Mouse (Mus musculus) 3134 (cell line): ENCODE results near the gene Cdkn1c.

ENCODE experiments used
- DNase-seq: peaks from one replicate; pipeline ENCODE4 v3.0.0-alpha.2; 2011; ENCODE audit warnings: low spot score; ENCODE audit not compliant: insufficient read length; ENCODE audit errors: extremely low read depth

The Cdkn1c gene

DNA sequence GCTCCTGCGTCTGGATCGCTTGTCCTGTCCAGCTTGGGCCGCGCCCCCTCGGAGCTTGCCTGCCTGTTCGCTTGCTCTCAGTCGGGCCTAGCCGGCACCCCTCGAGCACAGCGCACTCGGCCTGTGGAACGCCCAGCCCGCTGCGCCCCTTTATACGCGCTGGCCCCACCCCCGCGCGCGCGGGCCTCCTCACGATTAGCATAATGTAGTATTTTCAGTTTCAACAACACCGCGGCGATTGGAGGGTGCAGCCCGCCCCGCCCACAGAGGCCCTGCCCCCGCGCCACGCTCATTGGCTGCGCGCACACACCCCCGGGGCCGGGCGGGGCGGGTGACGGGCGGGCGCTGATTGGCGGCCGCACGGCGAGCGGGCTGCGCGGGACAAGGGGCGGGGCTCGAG lies at the start of gene Cdkn1c:
Gene Cdkn1c (minus strand): TSS at position 177 of the 400 bp plus-strand sequence.
- DNase-seq, result no peak

DNA sequence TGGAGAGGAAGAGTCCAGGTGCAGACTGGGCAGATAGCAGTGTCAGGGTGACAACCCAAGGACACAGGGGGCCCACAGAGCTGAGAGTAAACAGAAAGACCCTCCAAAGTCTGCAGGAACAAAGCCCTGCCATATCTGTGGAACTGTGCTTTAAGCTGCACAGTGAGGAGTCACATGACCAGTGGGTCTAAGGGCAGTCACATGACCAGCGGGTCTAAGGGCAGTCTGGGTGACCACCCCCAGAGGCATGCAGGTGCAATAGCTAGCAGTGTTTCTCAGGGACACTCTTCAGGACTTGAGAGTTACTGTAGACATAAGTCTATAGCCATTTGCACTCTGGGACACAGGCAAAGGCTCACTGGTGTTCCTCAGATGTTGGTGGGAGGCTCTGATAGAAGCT lies 48.7 kb upstream of the Cdkn1c start:
- no peak for DNase-seq

DNA sequence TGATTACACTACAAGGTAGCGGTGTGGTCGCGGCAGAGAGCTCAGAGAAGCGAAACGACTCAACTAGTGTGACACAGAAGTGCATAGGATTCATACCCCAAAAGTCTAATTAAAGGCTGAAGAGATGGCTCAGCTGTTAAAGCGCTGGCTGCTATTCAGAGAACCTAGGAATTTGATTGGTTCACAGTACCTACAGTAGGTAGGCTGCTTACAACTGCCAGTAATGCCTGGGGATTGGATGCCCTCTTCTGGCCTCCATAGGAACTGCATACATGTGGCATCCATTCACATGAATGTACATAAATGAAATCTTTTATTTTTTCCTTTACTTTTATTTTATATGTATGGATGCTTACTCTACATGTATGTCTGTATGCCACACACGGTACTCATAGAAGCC lies 45.8 kb upstream of the Cdkn1c start:
- DNase-seq, result no peak

DNA sequence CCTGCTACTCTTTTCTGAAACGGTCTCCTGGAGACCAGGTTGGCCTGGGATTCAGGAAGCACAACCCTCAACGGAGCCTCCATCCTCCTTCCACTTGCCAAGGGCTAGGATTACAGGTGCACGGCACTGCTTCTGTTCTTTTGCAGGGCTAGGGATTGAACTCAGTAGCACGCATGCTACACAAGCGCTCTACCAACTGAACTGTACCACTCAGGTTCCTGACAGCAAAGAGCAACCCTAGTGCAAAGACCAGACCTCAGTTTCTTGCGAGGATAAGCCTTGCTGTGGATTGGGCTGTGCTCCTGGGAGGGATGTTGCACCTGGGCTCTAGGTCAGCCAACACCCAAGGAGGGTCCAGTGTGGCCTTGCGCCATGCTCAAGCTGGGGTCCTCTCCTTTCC lies 45.4 kb upstream of the Cdkn1c start:
- no peak for DNase-seq

DNA sequence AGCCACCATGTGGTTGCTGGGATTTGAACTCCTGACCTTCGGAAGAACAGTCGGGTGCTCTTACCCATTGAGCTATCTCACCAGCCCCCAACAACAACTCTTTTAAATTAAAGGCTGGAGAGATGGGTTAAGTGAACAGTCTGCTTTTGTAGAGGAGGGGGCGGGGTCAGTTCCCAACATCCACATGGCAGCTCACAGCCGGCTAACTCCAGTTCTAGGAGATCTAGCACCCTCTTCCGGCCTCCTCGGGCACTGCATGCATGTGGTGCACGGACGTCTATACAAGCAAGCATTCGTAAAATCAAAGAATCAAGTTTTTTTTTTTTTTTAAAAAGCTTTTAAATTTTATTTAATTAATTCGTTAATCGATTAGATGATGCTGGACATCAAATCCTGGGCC lies 45.0 kb upstream of the Cdkn1c start:
- no peak for DNase-seq

DNA sequence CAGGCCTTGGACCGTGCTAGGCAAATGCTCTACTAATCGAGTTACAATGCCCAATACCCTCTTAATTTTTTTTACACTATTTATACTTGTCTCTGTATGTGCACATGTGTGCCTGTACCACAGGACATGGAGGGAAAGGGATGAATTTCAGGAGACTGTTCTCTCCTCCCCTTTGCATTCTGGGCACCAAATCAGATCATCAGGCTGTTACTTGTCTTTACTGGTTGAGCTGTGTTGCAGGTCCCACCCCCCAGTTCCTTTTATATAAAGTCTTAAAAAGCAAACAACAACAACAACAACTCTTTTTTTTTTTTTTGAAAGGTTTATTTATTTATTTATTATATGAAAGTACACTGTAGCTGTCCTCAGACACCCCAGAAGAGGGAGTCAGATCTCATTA lies 44.6 kb upstream of the Cdkn1c start:
- DNase-seq, result no peak

DNA sequence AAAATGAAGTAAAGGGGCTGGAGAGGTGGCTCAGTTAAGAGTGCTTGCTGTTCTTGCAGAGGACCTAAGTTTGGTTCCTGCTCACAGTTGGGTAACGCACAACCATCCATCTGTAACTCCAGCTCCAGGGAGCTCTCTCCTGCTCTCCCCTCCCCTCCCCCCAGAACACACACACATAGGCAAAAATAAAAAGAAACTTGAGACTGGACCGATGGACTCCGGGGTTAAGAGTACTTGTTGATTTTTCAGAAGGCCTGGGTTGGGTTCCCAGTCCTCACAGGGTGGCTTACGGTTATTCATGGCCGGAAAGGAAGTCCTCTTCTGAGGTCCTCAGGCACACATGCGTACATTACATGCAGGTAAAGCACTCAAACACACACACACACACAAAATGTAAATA lies 43.1 kb upstream of the Cdkn1c start:
- no peak for DNase-seq

DNA sequence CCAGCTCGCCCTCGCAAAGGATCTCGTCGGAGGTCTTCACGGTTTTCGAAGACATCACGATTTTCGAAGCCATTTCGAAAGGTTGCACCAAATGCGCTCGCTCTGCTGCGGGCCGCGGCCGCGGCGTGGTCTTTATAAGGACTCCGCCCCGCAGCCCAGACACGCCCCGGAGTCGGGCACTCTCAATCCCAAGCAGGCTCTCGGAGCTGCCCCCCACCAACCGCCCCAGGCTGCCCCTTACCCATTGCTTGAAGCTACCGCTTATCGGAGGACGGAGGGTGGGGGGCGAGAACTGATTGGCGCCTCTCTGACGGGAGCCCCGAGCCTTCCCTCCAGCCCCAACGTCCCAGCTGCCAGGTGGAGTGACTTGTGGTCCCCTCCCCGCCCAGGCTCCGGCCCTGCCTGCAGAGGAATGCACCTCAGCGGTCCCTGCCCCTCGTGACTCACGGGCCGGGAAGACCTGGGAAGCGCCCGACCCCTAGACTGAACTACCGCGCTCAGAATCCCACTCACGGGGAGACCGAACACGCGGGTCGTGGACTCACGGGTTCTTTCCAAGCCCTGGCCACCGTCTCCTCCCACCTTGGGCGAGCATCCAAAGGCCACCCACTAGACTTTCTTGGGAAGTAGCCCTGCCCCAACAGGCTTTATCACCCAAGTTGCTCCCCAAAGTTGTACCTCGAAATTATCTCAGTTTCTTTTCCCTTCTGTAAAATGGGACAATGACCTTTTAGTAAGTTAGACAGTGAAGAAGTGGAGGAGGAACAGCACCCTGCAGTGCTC lies 41.8 kb upstream of the Cdkn1c start, which contains the start of gene Phlda2:
Gene Phlda2 (minus strand): TSS at position 733 of the 783 bp plus-strand sequence.
- no peak for DNase-seq

DNA sequence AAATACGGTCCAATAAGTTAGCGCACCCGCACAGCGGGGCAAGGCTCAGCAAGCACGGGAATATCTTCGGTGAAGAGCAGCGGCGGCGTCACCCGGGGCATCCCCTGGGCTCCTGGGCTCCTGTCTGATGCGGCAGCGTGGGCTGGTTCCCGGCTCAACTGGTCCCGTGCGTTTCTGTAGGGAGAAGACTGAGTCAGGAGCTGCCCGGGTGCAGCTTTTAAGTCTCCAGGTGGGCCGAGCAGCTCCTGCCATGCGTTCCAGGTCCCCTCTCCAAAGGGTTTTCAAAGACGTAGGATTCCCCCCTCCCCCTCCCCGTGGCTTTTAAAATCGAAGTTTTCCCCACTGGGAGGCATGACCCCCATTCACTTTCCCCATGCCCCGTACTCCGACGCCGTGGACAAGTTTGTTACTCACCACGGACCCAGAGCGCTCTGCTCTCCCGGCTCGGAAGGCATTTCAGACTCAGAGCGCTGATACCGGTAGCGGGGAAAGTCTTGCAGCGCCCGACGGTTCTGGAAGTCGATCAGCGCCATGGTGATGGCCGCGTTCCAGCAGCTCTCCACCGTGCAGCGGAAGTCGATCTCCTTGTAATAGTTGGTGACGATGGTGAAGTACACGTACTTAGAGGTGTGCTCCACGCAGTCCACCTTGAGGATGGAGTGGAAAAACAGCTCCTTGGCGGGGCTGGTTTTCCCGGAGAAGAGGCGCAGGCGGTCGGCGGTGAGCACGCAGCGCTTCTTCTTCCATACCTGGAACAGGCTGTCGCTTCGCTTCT lies 41.0 kb upstream of the Cdkn1c start:
- no peak for DNase-seq

DNA sequence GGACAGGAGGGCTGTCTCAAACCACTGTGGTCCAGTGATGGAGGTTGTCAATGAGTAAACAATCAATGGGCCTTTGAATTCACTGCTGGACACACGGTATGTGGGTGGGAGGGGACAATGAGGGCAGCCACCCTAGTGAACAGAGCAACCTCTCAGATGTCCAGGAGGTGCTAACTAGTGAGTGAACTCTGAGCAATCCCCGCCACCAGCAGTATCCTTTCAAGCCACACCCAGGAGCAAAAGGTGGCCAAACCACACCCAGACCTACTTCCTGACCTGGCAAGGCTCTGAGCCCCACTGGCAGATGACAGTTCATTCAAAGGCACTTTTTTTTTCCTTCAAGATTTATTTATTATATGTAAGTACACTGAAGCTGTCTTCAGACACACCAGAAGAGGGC lies 40.1 kb upstream of the Cdkn1c start:
- no peak for DNase-seq

DNA sequence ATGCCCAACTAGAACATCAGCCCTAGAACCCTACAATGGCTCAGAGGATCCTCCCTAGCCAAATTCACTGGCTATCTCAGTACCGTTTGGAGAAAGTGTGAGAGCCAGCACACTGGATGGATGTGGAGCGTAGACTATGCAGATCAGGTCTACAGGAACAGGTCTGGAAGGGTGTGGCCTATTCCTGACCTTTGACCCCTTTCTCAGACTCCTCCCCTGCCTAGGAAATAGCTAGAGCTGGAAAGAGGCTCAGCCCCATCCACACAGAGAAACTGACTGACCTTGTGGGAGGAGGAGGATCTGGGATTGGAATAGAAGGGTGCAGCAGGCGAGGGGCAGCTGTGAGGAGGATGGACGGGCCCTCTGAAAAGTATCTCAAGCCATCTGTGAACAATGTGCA lies 37.7 kb upstream of the Cdkn1c start:
- DNase-seq, result no peak

DNA sequence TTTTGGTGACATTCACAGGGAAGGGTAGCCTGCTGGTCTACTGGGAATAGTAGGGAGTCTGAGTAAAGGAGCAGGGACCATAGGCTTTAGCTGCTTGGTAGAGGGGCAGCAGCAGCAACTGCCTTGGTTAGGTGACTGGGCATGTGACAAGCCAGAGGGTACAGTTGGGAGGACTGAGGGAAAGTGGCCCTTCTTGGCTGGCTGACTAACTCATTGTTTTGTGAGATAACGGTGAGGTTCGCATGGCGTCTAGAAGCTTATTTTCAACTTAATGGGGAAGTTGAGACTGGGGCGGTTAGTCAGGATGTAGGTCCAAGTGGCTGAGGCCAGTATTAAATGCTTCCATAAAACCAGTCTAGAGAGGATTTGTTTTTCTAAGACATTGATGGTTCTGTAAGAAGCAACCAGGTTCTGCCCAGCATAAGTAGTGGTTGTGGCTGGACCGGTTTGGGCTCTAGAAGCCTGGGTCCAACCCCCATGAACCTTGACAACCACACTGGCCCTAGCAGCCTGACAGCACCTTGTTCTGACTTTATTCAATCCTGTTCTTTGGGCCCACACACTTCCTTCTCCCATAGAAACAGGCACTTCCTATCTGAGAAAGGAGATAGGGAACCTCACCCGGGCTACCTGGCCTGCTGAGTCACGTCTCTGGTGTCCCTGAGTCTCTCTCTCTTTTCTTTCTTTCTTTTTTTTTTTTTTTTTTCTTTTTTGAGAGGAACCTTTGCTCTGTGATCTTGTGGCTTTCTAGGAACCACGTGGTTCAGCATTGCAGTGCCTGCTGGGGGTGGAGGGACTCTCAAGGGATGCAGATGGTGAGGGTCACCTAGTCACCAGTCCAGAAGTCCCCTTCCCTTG lies 34.5 kb upstream of the Cdkn1c start:
- DNase-seq, result no peak

DNA sequence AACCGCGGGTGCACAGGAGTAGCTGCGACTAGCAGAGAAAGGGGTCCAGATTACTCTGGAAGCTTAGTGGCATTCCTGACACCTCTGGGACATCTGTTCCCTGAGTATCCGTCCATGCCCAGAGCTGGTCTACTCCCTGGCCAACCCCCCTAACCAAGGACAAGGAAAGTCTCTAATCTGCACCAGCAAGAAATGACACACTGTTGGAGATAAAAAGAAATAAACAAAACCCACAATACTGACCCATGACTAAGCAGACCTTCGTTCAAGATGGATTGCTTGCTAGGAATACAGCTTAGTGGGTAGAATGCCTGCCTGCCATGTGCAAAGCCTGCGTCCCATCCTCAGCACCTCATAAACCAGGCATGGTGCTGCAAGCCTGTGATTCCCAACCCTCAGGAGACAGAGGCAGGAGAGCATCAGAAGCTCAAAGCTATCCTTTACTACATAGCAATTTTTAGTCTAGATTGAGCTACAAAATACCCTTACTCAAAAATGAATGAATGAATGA lies 32.8 kb upstream of the Cdkn1c start:
- no peak for DNase-seq

DNA sequence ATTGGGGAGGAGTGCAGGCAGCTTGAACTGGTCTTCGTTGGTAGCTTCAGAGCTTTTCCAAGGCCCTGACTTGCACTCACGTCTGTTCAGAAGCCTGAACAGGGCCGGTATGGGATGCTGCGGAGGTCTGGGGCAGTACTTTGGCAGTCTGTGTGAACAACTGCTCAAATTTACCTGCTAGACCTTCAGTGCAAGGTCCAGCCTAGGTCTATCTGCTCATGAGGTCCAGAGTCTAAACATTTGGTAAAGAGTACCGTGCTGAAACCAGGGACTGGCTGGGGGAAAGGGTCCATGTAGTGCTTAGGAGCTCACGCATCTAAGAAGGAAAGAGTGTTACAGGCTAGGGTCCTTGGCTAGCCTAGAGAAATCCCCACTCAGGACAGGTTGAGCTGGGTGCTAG lies 28.9 kb upstream of the Cdkn1c start:
- no peak for DNase-seq

DNA sequence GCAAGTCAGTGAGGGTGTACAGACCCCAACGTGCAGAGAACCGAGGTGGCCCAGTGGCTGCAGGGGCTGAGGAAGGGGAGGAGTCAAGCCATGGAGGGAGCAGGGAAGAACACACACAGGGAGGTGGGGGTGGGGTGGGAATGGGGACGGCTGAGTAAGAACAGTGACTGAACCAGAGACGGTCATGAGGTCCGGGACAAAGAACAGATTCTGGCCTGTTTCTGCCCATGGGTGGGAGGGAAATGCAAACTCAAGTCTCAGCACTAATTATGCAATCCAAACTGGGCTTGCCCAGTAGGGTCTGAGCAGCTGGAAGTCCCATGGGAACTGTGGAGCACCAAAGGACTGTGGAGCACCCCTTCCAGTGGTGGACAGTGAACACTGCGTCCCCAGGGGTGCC lies 21.7 kb upstream of the Cdkn1c start:
- DNase-seq, result no peak

DNA sequence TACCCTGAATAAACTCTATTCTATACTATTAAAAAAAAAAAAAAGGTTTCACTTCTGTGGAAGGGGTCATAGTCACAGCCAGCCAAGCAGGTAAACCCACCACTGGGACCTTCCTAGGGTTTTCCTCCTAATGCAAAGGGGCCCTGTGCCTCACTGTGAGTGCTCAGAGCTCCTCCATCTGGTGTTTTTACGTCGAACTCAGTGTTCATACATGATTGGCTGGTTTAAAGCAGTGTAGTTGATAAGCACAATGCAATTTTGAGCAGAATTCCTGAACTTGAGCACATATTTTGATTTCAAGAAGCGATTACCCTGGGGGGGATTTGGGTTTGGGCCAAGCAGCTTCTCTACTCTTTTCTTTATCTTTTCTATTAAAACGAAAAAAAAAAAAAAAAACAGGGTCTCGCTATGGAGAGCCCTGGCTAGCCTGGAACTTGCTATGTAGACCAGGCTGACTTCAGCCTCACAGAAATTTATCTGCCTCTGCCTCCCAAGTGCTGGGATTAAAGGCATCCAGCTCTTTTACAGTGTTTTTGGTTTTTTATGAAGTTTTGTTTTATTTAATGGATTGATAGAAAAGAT lies 21.0 kb upstream of the Cdkn1c start:
- no peak for DNase-seq

DNA sequence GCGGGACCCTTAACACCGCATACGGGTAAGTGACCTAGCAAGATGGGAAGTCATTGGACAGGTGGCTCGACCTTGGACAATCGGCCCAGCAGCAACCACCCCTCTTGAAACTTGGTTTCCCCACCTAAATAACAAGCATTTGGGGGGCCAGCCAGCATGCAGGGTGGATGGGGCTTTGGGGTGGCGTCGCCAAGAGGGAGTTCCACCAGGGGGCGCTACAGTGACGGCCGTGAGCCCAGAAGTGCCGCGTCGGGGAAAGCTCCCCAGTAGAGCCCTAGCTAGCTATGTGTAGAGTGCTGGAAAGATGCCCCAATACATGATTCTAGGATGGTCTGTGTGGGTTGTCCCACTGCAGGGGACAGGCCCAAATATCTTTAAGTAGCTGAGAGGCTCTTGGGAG lies 19.6 kb upstream of the Cdkn1c start:
- DNase-seq, result no peak

DNA sequence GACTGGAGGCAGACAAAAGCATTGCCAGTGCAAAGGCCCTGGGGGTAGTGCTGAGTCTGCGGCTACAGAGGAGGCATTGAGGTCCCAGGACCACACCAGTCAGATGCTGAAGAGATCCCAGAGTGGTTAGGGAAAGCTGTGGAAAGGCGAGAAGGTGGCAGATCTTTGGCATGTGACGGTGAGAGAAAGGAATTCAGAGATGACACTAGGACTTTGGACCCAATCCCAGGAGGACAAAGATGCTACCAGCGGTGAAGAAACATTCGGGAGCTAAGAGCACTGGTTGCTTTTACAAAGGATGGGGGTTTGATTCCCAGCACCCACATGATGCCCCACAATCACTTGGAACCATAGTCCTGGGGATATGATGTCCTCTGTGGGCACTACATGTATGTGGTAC lies 16.9 kb upstream of the Cdkn1c start:
- DNase-seq, result no peak

DNA sequence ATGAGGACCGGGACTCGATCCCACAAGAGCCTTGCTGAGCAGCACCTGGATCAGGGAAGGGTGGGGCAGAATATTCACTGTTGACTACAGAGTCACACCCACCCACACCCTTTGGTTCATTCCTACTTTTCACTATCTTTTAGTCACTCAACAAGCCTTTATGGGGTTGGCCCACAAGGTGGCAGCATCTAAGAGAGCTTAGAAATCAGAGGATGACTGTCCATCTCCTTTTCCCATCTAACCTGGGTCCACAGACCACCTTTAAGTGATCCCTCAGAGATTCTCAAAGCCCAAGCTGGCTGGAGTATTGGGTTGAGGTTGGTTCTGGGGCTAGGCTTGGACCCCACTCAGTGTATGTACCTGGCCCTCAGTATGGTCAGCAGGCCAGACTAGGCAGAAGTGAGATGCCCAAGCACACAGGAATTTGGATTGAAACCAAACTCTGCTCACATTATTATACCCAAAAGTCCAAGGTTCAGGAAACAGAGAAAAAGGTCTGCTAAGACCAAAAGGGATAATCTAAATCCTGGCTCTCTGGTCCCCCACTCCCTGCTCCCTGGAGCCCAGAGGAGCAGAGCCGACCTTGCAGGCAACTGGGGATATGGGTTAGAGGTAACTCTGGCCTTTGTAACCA lies 16.0 kb upstream of the Cdkn1c start:
- DNase-seq, result no peak

DNA sequence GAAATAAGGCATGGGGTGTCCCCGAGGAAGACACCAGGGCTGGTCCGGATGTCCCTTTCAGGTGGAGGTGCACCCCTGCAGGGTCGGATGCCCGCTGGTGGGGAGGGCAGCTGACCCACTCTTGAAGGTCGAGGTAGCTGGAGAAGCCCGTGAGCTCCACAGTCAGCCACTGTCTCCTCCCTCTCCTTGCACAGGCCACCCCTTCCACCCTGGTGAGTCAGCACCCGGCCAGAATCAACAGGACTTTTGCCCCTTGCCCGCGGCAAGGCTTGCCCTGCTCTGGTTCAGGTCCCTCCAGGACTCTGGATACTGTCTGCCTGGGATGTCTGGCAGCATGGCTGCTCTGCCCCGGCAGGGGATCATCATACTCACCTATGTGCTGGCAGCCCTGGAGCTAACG lies 15.0 kb upstream of the Cdkn1c start:
- peak; percentile 28 for DNase-seq
